Mouse (Mus musculus): ENCODE data around the gene Ehbp1l1.

- no peak for TF ChIP-seq POLR2A (IDR thresholded peaks at IDR 0.05; ENCODE audit: control insufficient read depth, low read depth, low read length)
- TF ChIP-seq CTCF (IDR thresholded peaks at IDR 0.05; ENCODE audit: control insufficient read depth, insufficient read depth, insufficient replicate concordance, low read depth, low read length) = no peak
Measured at GRCm38 (mm10) chr19:5728631-5729443, 2.7 kb upstream of the Ehbp1l1 start.
